Mouse (Mus musculus) G1E (cell line): ENCODE measurements at regions not wholly inside any gene's neighbourhood (a gene's known extent, or its start where the extent isn't known, plus 50 kb on each side); places are given as distances from the start of the nearest gene placed in this dataset.

Source experiments
- ATAC-seq: 2 replicates; pipeline ENCODE4 v1.8.0; 2016; ENCODE audit warnings: mild to moderate bottlenecking; ENCODE audit not compliant: insufficient number of reproducible peaks, poor library complexity, low FRiP score, severe bottlenecking; ENCODE audit errors: extremely low read depth
- DNase-seq: peaks from one replicate; pipeline ENCODE4 v3.0.0; 2012; ENCODE audit warnings: low spot score
- H3K27me3 ChIP-seq: 2 replicates; pipeline ENCODE4 v1.6.1; 2012; ENCODE audit warnings: mild to moderate bottlenecking, low read length, inconsistent platforms; ENCODE audit not compliant: insufficient read depth
- H3K36me3 ChIP-seq: replicated peaks from 2 replicates; pipeline ENCODE3; 2012; ENCODE audit warnings: mild to moderate bottlenecking, inconsistent platforms
- H3K4me1 ChIP-seq: 2 replicates; pipeline ENCODE4 v1.6.1; 2012; ENCODE audit warnings: low read depth, low read length, inconsistent platforms, mixed read lengths; ENCODE audit not compliant: insufficient read depth
- H3K4me3 ChIP-seq: 2 replicates; pipeline ENCODE4 v1.5.1; 2012; ENCODE audit warnings: low read depth, mild to moderate bottlenecking, inconsistent platforms, low read length, moderate library complexity, mixed read lengths
- H3K9me3 ChIP-seq: replicated peaks from 2 replicates; pipeline ENCODE4 v1.6.1; 2012; ENCODE audit warnings: inconsistent platforms
- CTCF ChIP-seq: IDR thresholded peaks from 2 replicates; pipeline ENCODE4 v1.5.1; 2012; ENCODE audit warnings: low read depth, low read length, inconsistent platforms, mixed read lengths
- GATA1 ChIP-seq: IDR thresholded peaks from 2 replicates; pipeline ENCODE4 v1.6.1; 2012; ENCODE audit warnings: borderline replicate concordance, low read length, inconsistent platforms, mixed read lengths
- GATA2 ChIP-seq: IDR thresholded peaks from 2 replicates; pipeline ENCODE4 v1.6.1; 2012; ENCODE audit warnings: low read depth, low read length, inconsistent platforms, borderline replicate concordance
- POLR2AphosphoS5 ChIP-seq: IDR thresholded peaks from 2 replicates; pipeline ENCODE4 v1.6.1; 2012; ENCODE audit warnings: low read depth, low read length, inconsistent platforms; ENCODE audit not compliant: insufficient replicate concordance
- TAL1 ChIP-seq: conservative IDR thresholded peaks from 2 replicates; pipeline ENCODE4 v1.6.1; 2012; ENCODE audit warnings: low read depth, low read length, inconsistent platforms, mixed read lengths

GRCm38 (mm10) chr1:89302368-89302951 is 152.1 kb upstream of the Agap1 start:
- Histone ChIP-seq H3K4me3 (no peak overlapping the region; the same call in 1 of the 2 replicates), H3K9me3 (peaks cover 85% of the 10 kb centered on the region), H3K27me3 (no peaks in the 10 kb centered on the region), H3K36me3 (no peaks in the 10 kb centered on the region), H3K4me1 (no peaks in the 10 kb centered on the region)
- ATAC-seq (no peak), DNase-seq (no peak)
- no peak for TF ChIP-seq GATA2
- no peak for TF ChIP-seq CTCF
- TF ChIP-seq GATA1 = no peak
- TF ChIP-seq TAL1 = no peak
- TF ChIP-seq POLR2AphosphoS5 = no peak

- no peak overlapping the region for H3K4me3 ChIP-seq
- no peaks in the 10 kb centered on the region for H3K36me3 ChIP-seq
- no peaks in the 10 kb centered on the region for H3K4me1 ChIP-seq
- no peaks in the 10 kb centered on the region for H3K27me3 ChIP-seq
- no peak for TF ChIP-seq GATA1
- no peak for TF ChIP-seq TAL1
- no peak for TF ChIP-seq POLR2AphosphoS5
- no peak for TF ChIP-seq CTCF
- no peak for TF ChIP-seq GATA2
- DNase-seq = no peak
- peaks cover 71% of the 10 kb centered on the region for H3K9me3 ChIP-seq
- ATAC-seq = no peak
Measured at GRCm38 (mm10) chr1:89305171-89305570, 149.4 kb upstream of the Agap1 start.

DNA sequence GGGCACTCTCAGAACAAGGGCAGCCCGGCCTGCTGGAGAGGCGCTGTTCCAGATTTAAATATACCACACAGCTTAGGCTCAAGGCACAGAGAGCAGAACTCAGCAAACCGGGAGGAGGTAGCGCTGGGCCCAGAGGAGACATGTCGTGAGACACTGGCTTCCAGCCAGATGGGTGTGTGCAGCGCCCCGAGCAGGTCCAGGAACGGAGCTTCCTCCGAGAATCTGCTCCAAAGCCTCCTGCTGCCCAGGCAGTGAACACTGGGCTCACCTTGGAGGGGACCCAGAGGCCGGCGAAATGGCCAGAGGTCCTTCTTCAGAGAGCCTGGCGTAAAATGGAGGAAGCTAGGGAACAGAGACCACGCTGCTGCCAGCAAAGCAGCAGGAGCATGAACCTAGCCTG is 145.8 kb upstream of the Agap1 start:
- Histone ChIP-seq H3K27me3 (no peaks in the 10 kb centered on the region), H3K9me3 (peaks cover 61% of the 10 kb centered on the region), H3K36me3 (no peaks in the 10 kb centered on the region), H3K4me1 (no peaks in the 10 kb centered on the region), H3K4me3 (no peak overlapping the region; the same call in 1 of the 2 replicates)
- DNase-seq (no peak), ATAC-seq (no peak)
- no peak for TF ChIP-seq POLR2AphosphoS5
- no peak for TF ChIP-seq TAL1
- TF ChIP-seq GATA2 = no peak
- no peak for TF ChIP-seq GATA1
- TF ChIP-seq CTCF = no peak

DNA sequence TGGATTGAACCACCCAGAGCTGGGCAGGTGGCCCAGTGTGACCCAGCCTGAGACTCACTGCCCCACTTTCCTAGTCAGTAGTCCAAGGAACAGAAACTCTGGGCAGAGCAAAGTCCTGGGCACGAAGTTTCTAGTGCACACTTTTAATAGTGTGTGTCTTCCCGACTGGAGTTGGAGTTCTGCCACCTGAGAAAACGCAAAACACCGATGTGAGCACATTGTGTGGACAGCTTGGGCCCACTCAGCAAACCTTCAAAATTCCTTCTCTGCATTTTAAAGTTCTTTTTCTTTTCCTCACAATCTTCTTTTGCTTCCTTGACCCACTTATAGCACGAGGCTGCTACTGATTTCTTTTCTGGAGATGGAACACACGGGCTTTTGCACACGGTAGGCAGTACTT is 141.5 kb upstream of the Agap1 start:
- no peaks in the 10 kb centered on the region for H3K4me1 ChIP-seq

GRCm38 (mm10) chr1:89317897-89318296 is 136.7 kb upstream of the Agap1 start:
- Histone ChIP-seq H3K36me3 (no peaks in the 10 kb centered on the region), H3K4me3 (no peak overlapping the region), H3K9me3 (peaks cover 77% of the 10 kb centered on the region), H3K4me1 (no peaks in the 10 kb centered on the region), H3K27me3 (no peaks in the 10 kb centered on the region)
- no peak for DNase-seq
- no peak for ATAC-seq
- TF ChIP-seq GATA1 (no peak), CTCF (no peak)

More for the DNA sequence above, 141.5 kb upstream of the Agap1 start:
- H3K27me3 ChIP-seq = no peaks in the 10 kb centered on the region
- ATAC-seq (no peak), DNase-seq (no peak)
- no peak for TF ChIP-seq GATA2
- no peak for TF ChIP-seq POLR2AphosphoS5
- no peak for TF ChIP-seq CTCF
- TF ChIP-seq TAL1 = no peak
- TF ChIP-seq GATA1 = no peak
- no peaks in the 10 kb centered on the region for H3K36me3 ChIP-seq
- no peak overlapping the region for H3K4me3 ChIP-seq
- H3K9me3 ChIP-seq = peaks cover 61% of the 10 kb centered on the region

DNA sequence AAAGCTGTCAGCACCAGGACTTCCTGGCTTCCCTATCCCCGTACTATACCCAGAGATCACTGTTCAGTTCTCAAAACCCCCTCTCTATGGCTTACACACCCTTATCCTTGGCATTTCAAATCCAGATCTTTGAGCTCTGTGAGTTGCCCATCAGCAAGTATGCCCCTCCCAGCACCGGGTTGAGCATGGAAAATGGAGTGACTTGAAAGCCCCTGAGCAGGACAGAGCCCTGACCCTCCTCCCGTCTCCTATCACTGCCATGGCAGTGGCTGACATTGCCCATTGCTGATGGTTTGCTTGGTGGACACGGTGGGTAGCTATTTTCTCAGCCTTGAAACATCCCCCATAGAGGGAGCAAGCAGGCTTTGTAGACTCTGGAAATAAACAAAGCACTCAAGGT is 135.9 kb upstream of the Agap1 start:
- H3K9me3 ChIP-seq = peaks cover 70% of the 10 kb centered on the region
- DNase-seq = no peak
- no peak for TF ChIP-seq GATA2
- no peak for ATAC-seq
- no peaks in the 10 kb centered on the region for H3K4me1 ChIP-seq
- H3K36me3 ChIP-seq = no peaks in the 10 kb centered on the region
- H3K4me3 ChIP-seq = no peak overlapping the region
- H3K27me3 ChIP-seq = no peaks in the 10 kb centered on the region

DNA sequence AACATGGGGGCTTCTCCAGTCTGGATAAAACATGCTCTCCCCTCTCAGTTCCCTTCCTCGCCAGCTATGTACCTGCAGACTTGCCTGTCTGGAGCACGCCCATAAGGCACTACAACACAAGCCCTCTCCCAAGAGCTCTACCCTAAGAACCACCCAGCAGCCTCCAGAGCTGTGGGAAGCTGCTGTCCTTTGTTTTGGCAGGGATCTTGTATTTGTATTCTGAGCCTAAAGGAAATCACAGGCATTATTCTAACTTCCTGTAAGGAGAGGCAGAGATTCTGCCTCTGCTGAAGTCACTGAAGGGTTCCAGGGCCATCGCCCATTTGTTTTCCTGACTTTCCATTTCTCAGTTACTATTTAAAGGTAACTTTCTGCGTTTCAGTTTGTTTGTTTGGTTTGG is 132.0 kb upstream of the Agap1 start:
- no peak for TF ChIP-seq TAL1
- no peak for TF ChIP-seq CTCF
- no peak for TF ChIP-seq GATA1
- no peak for TF ChIP-seq POLR2AphosphoS5
- TF ChIP-seq GATA2 = no peak
- no peaks in the 10 kb centered on the region for H3K4me1 ChIP-seq
- no peak; the same call in 1 of the 2 replicates for ATAC-seq

More for the DNA sequence above, 132.0 kb upstream of the Agap1 start:
- Histone ChIP-seq H3K36me3 (no peaks in the 10 kb centered on the region), H3K4me3 (no peak overlapping the region), H3K9me3 (peaks cover 58% of the 10 kb centered on the region), H3K27me3 (no peaks in the 10 kb centered on the region)
- no peak for DNase-seq
